Mouse (Mus musculus) lung, postnatal 0 days (tissue): ENCODE results near the gene Pgam2.

Source experiments
- CTCF ChIP-seq: IDR thresholded peaks from 2 replicates; pipeline ENCODE4 v1.5.1; 2016; ENCODE audit warnings: antibody characterized with exemption, mild to moderate bottlenecking
- EP300 ChIP-seq: IDR thresholded peaks from 2 replicates; pipeline ENCODE4 v1.6.1; 2016; ENCODE audit warnings: antibody characterized with exemption, mild to moderate bottlenecking, control low read depth

GRCm38 (mm10) chr11:5848741-5849140 is 45.2 kb upstream of the Pgam2 start:
- TF ChIP-seq CTCF (no peak), EP300 (no peak)
